ENCODE assay signal across 8 mouse cellular contexts in genomic region chr1:86358229-86358905, GRCm38 (mm10). TPM values are rescaled to one million over a fixed set of nuclear protein-coding genes. Genes with fewer than 3 reads are reported as not detected.
DNase-seq lines count a peak whose midpoint lies in the region; ATAC-seq lines count a peak whose summit lies in the region.

No protein-coding gene starts in this region.

- H3K4me3 ChIP-seq in erythroblast, embryonic 14.5 days (replicated peaks): peak overlapping the region; percentile 91
- peak overlapping the region; percentile 98 for H3K4me3 ChIP-seq in liver, embryonic 13.5 days (replicated peaks)

- H3K27me3 ChIP-seq in erythroblast, embryonic 14.5 days (ENCODE audit: control insufficient read depth): no peaks in the 10 kb centered on the region
- no peaks in the 10 kb centered on the region for H3K27me3 ChIP-seq in liver, embryonic 13.5 days

- H3K4me1 ChIP-seq in erythroblast, embryonic 14.5 days (ENCODE audit: control insufficient read depth): peaks cover 53% of the 10 kb centered on the region
- peaks cover 60% of the 10 kb centered on the region for H3K4me1 ChIP-seq in liver, embryonic 13.5 days (replicated peaks)

- peak overlapping the region; percentile 96 for H3K4me2 ChIP-seq in liver, embryonic 13.5 days

- WGBS in liver, embryonic 13.5 days (ENCODE audit: insufficient replicate concordance): under 1% methylated on average over 39 of the region's 41 CpGs

- H3K9ac ChIP-seq in liver, embryonic 13.5 days: peak overlapping the region; percentile 98

- H3K36me3 ChIP-seq in erythroblast, embryonic 14.5 days (ENCODE audit: control insufficient read depth): peaks cover 50% of the 10 kb centered on the region
- H3K36me3 ChIP-seq in liver, embryonic 13.5 days: peaks cover 46% of the 10 kb centered on the region

- no peak for ATAC-seq in erythroblast, adult 5-6 weeks (replicated peaks; ENCODE audit: low FRiP score, poor library complexity, severe bottlenecking)
- peak; percentile 22; the same call in 1 of the 2 replicates for ATAC-seq in liver, embryonic 13.5 days (ENCODE audit: low read depth)
- ATAC-seq in frontal cortex, adult (ENCODE audit: low TSS enrichment): no peak; the same call in 1 of the 2 replicates

- no peaks in the 10 kb centered on the region for H3K9me3 ChIP-seq in erythroblast, embryonic 14.5 days (ENCODE audit: control insufficient read depth, low read length)
- no peaks in the 10 kb centered on the region for H3K9me3 ChIP-seq in liver, embryonic 13.5 days (replicated peaks)

- H3K27ac ChIP-seq in liver, embryonic 13.5 days: peak overlapping the region; percentile 98

- DNase-seq in urinary bladder, postnatal 10 days (ENCODE audit: low spot score): peak; percentile 20
- no peak for DNase-seq in urinary bladder, postnatal 25 days (ENCODE audit: low spot score)
- no peak for DNase-seq in liver, embryonic 13.5 days
- DNase-seq in adrenal gland, postnatal 14 days: no peak
- no peak for DNase-seq in spleen, postnatal 14 days (ENCODE audit: low spot score in 2 of 2)

RNA-seq across cellular contexts. Expression of gene Ncl, which starts 0.8 kb away (rescaled TPM):
- polyA plus RNA-seq in erythroblast, embryonic 14.5 days (2012): 62.6 and 76.8 TPM in 2 replicates
- 120 and 123 TPM in 2 replicates for total RNA-seq in erythroblast, adult 5-6 weeks (2015; ENCODE audit: low replicate concordance)
- 80.3 and 144 TPM in 2 replicates for total RNA-seq in erythroblast, adult 5-6 weeks (2017; ENCODE audit: low replicate concordance)
- polyA plus RNA-seq in liver, embryonic 13.5 days (2015; fragmentation: Nextera tagmentation; extraction: Ambion mirVana): 423 and 530 TPM in 2 replicates
- 330 and 396 TPM in 2 replicates for total RNA-seq in adrenal gland, postnatal 14 days (2021)

RNA-seq across cellular contexts. Expression of gene B3gnt7, which starts 55.7 kb away (rescaled TPM):
- polyA plus RNA-seq in erythroblast, embryonic 14.5 days (2012): 0.03 and 0.05 TPM in 2 replicates
- 1.3 TPM in 1 of 2 replicates, not detected in the other for total RNA-seq in erythroblast, adult 5-6 weeks (2015; ENCODE audit: low replicate concordance)
- total RNA-seq in erythroblast, adult 5-6 weeks (2017; ENCODE audit: low replicate concordance): not detected in 2 replicates
- polyA plus RNA-seq in liver, embryonic 13.5 days (2015; fragmentation: Nextera tagmentation; extraction: Ambion mirVana): 2.4 and 3.2 TPM in 2 replicates
- 0.19 and 0.56 TPM in 2 replicates for total RNA-seq in adrenal gland, postnatal 14 days (2021)
